Mouse (Mus musculus) CD4-positive naive resting alpha-beta T cell, adult 76 days (primary cell): Measurements from ENCODE around the gene Lrrc8b. TPM values are rescaled to one million over a fixed set of nuclear protein-coding genes. Genes with fewer than 3 reads are reported as not detected.

ENCODE experiments used
- total RNA-seq: library from RNA; stranded (reverse); gene quantifications from one replicate; pipeline ENCODE4 v1.2.4, GENCODE M21; 2023

The Lrrc8b gene
- total RNA-seq, result 6.8 TPM

GRCm38 (mm10) chr5:105415198-105415791 is at the start of gene Lrrc8b:
Gene Lrrc8b, plus strand, starts transcription at chr5:105415775.

GRCm38 (mm10) chr5:105519096-105519975 is 103.8 kb downstream of the Lrrc8b start, which contains the start of gene Lrrc8c:
Gene Lrrc8c, plus strand, starts transcription at chr5:105519388.

Other genes starting within 250 kb of the Lrrc8b start
- 8.1 TPM for gene Gbp10, start 176.2 kb upstream of the Lrrc8b start, total RNA-seq
- gene Gm43302, start 122.1 kb upstream of the Lrrc8b start, total RNA-seq, result 0.94 TPM
- gene Gbp6, start 122.1 kb upstream of the Lrrc8b start, total RNA-seq, result 47.6 TPM
- gene Lrrc8c, start 103.6 kb downstream of the Lrrc8b start, total RNA-seq, result 123 TPM